Mouse (Mus musculus) spleen, adult 2 months (tissue): Measurements from ENCODE around the gene Hist1h3g.

Source experiments
- CTCF ChIP-seq: fragments of 200-500 bp; IDR thresholded peaks from 2 replicates; pipeline ENCODE4 v1.5.1; 2011; ENCODE audit warnings: mild to moderate bottlenecking, inconsistent platforms; ENCODE audit not compliant: insufficient read depth, insufficient read length, insufficient replicate concordance; ENCODE audit errors: extremely low read depth
- POLR2A ChIP-seq: fragments of 200-500 bp; IDR thresholded peaks from 2 replicates; pipeline ENCODE4 v1.6.1; 2011; ENCODE audit warnings: low read depth, low read length, inconsistent platforms

DNA sequence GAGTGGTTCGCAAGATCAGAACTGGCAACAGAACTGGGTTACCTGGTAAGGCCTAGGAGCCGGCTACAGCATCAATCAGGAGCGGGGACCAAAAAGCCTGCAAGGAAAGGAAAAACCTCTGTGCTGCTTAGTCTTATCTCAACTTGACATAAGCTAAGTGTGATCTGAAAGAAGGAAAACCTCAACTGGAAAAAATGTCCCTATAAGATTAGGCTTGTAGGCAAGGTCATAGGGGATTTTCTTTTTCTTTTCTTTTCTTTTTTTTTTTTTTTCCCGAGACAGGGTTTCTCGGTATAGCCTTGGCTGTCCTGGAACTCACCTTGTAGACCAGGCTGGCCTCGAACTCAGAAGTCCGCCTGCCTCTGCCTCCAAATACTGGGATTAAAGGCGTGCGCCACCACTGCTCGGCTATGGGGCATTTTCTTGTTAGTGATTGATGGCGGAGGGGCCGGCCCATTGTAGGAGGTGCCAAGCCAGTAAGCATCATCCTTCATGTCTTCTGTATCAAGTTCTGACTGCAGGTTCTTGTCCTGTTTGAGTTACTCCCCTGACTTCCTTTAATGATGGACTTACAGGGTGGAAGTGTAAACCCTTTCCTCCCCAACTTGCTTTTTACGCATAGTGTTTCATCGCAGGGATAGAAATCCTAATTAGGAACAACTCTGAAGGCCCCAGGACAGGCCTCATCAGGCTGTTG, 28.3 kb upstream of the Hist1h3g start:
- no peak for TF ChIP-seq POLR2A
- TF ChIP-seq CTCF: no peak
